Mouse (Mus musculus): ENCODE results near the gene Calhm3.
A peak's percentile ranks its signal among the peaks of the same experiment; 100 is the strongest.

The Calhm3 gene

DNA sequence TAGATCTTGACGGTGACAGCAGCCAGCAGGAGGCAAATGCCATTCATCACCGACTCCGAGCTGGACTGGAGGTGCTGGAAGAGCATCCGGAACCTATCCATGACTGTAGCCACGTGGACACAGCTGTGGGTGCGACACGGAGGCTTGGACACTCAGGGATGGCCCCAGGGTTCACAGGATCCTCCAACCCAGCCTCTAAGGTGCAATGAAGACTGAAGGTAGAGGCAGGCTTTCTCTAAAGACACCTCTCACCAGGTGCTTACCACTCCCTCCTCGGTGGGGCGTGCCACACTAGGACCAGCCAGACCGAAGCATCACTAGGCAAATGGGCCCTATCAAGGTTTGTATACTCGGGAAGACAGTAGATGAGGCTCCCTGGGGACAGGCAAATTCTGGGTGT is at the start of gene Calhm3:
Gene Calhm3, minus strand, starts transcription at position 101 of the 400 bp plus-strand sequence.
- DNase-seq (ENCODE audit: low spot score) = no peak

DNA sequence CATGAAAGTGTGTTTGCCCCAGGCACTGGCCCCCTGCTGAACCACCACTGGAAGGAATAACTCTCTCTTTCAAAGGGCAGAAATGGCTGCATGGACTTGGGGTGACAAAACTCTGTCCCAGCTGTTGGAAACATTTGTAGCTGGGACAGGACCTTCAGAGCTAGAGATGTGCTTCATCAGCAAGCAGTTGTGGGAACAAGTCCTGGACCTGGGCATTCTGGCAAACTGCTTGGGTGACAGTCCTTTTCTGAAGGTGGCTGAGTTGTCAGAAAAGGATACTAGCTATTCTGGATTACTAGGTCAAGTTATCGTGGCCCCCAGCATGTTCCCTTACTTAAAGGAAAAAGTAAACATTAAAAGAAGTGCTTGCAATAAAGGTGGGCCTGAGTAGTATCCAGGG is 48.6 kb upstream of the Calhm3 start:
- no peak for DNase-seq (ENCODE audit: low spot score)

DNA sequence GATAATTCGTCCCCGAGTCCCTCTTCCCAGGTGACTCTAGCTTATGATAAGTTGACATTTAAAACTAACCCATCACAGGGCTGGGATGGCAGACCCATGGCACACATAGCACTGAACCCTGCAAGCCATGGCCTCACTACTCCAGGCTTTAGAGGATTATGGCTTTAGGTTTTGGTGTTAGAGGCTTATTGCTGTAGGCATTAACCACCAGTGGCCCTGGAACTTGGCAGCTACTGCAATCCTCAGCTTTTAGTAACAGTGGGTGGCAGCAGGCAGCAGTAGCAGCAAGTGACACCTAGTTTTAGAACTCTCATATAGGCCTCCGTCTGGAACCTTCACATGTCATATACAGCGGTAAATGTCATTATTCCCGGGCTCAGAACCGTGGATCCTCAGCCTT is 47.1 kb upstream of the Calhm3 start:
- no peak for DNase-seq (ENCODE audit: low spot score)

DNA sequence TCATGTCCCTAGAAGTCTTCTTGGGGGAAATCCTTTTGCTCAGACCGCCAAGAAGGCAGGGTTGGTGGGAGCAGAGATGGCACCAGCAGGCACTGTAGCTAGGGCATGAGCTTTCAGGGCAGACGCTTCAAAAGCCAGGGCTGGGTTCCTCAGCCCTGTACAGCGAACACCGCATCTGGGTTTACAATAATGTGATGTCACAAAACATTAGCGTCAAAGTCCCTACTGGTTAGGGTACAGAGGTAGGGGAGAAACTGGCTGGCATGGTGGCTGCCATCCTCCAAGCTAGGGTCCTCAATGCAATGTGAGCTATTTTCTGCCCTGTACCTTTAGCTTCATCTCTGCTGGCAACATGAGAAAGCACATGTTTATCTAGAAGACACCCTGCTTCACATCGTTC is 45.5 kb upstream of the Calhm3 start:
- DNase-seq (ENCODE audit: low spot score) = no peak

DNA sequence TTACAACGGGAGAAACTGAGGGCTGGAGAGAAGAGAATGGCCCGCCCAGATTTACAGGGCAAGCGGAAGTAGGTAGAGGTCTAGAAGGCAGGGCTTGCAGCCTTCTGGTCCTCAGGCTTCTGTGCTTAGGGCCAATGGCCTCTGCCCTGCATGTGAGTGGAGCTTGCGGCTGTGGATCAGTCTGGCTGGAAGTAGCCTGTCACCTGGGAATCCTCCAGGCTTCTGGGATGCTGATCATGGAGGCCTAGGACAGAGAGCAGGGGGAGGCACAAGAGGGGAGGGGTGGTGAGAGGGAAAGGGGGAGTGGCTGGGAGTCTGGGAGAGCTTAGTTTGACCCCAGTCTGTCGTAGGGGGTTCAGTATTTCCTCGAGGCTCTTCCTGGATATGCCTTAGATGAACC is 44.9 kb upstream of the Calhm3 start:
- no peak for DNase-seq (ENCODE audit: low spot score)

DNA sequence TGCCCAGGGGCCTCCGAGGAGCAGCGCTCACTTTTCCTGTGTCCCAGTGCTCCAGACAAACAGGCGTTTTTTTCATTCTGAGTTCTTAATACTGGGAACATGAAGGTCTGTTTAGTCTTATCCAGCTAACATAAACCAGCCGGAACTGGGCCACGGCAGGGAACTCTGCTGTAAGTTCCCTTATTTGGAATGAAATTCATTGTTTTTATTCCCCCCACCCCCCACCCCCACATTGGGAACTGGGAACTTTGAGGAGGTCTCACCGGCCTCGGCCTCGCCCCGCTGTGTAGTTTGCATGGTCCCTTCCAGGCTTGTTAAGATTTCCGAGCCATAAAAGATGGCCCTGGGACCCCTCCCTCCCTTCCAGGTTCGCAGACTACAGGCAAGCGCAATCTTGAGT is 44.4 kb upstream of the Calhm3 start:
- DNase-seq (ENCODE audit: low spot score) = no peak

DNA sequence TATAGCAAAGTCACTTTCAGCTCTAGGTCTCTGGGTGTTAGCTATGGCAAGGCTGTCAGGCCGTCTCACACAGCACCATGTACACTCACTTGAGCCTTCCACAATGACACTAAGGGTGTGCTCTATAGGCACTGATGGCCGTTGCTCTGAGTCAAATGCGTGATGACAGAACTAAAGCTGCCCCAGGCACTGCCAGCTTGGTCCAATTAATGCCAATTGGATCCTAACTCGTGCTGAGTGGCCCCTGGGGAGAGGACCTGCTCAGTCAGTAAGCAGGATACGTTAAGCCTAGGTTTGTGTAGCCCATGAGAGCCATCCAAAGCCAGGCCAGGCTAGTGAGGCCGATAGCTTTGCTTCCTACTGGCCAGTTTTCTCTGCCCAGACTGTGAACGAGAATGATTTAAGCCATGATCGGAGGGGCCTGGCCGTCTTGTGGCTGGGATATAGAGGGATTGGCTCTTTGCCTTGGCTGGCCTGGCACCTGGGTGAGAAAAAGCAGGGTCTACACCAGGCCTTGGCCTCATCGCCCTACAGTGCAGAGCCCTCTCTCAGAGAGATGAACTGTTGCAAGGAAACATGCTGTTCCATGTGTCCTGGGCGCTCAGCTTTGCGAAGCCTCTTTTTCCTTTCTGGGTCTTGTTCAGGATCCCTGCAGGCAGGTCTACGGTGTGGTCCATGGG is 41.2 kb upstream of the Calhm3 start:
- DNase-seq (ENCODE audit: low spot score) = peak; percentile 47

DNA sequence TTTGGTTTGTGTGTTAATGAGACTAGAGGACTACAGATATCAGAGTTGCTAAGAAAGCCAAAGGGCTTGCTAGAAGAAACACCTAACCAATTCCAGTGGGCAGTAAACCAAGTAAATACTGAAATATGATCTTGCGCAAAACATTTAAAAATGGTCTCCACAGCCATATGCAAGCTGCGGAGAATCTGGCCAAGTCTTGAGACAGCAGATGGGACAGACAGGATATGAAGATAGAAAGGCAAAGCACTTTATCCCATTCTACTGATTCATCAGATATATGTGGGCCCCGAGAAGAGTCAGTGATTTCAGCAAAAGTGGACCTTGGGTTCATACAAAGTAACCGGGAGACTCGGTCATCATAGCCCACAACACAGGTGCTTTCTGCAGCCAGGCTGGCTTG is 34.6 kb upstream of the Calhm3 start:
- no peak for DNase-seq (ENCODE audit: low spot score)

DNA sequence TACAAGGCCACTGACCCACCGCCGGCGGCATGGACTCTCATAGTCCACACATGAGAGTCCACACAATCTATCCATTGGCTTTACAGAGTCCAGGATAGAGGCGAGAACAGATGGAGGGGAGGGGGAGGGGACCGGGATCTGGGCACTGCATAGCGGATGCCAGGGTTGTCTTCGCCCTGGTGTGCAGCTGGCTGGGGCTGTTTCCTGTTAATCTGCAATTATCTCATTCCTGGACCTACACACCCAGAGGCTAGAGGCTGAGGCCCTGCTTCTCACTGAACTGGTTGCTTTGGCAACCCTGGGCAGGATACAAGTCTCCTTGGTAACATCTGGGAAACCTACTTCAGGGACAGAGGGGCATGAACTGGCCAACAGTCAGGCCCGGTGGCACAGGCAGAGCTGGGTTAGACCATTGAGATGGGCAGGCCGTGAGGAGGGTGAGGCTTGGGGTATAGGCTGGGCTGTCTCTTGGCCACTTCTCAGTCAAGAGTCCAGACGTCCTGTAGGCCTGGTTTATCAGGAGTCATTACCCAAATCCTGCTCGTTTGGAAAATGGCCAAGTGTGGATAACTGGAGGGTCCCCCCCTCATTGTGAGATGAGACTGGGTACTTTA is 31.1 kb upstream of the Calhm3 start:
- peak; percentile 88 for DNase-seq (ENCODE audit: low spot score)

DNA sequence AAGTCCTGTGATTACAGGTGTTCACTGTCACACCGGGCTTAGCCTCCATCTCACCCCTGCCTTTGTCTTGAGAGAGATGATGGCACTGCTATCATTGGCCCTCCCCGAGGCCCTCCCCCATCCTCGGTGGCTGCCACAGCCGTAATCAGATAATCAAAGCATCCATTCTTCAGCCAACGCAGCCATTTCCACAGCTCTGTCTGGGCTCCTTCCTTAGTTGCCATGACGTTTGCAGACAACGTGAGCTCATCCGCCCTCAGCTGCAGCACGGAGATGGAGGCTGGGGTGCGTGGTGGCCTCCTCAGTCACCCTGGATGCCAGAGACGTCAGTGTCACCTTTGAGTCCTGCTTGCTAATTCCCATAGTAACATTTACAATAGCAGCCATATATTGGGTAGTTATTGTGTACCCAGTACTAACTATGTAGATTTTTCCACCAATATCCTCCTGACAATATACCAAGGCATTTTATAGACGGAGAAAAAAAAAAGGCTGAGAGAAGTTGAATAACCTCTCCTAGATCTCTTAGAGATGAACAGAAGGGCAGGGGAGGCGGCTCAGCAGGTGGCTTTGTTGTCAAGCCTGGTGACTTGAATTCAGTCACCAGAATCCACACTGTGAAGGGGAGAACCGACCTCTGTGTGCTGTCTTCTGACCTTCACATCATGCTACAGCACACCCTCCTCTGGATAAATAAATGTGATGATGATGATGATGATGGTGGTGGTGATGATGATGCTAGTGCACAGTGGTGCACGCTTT is 29.1 kb upstream of the Calhm3 start:
- DNase-seq (ENCODE audit: low spot score) = peak; percentile 30

DNA sequence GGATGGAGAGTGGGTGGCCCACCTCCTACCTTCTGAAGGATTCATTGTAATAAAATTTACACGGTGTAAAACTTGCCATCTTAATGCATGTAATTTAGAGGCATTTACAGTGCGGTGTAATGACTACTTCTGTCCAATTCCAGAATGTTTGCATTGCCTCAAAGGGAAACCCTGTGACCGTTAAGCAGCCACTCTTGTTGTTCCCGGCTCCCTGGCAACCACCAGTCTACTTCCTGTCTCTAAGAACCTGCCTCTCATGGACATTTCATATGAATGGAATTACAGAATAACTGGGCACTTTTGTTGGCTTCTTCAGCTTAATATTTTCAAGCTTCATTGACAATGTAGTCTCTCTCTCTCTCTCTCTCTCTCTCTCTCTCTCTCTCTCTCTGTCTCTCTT is 27.2 kb upstream of the Calhm3 start:
- DNase-seq (ENCODE audit: low spot score) = no peak

DNA sequence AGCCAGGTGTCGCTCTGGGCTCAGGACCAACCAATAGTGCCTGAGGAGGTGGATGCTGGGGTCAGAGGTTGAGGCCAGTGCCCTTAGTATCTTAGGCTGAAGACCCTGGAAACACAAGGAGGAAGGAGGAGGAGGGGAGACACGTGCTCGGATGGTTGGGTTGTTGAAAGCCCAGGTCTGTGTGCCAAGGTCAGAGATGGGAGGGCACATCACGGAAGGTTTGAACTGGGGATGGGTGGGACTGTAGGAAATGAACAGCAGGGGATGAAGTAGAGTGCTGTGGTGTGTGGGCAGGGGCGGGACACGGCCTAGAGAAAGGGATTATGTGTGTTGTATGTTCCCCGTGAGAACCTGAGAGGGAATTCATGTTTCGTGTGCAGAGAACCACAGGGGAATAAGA is 26.7 kb upstream of the Calhm3 start:
- DNase-seq (ENCODE audit: low spot score) = no peak

DNA sequence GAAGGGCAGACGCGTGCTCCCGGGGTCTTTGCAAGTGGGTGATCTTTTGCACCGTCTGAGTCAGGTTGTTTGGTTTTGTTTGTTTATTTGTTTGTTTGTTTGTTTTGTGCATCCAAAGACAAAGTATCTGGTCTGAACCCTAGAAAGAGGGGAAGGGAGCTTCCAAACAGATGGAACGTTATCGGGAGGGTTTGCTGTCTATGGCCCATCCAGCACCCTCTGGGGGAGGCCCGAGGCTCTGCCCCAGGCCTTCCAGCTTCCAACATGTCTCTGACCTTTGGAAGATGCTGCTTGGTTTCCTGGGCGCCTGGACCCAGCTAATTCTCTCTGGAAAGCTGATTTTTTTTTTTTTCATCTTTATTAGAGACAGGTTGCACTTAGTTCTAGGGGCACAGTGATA is 22.4 kb upstream of the Calhm3 start:
- no peak for DNase-seq (ENCODE audit: low spot score)

DNA sequence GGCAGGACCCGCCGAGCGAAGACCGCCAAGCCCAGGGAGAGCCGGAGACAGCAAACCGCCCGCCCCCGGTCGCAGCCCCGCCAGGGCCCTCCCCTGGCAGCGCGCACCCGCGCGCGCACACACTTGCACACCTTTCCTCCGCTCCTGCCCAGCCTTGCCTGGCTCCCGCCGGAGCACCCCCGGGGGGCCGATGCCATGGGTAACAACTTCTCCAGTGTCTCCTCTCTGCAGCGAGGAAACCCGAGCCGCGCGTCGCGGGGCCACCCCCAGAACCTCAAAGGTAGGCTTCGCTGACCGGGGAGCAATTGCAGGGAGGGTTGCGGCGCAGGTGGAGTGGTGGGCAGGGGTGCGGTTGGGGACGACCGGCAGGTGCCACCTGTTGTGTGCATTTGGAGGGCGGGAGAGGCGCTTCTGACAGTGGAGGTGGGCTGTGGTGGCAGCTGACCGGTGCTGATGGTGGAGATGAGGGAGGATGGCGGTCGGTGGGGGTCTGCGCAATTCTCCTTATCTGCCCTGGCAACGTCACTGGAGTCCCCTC is 21.8 kb upstream of the Calhm3 start:
- no peak for DNase-seq (ENCODE audit: low spot score)

DNA sequence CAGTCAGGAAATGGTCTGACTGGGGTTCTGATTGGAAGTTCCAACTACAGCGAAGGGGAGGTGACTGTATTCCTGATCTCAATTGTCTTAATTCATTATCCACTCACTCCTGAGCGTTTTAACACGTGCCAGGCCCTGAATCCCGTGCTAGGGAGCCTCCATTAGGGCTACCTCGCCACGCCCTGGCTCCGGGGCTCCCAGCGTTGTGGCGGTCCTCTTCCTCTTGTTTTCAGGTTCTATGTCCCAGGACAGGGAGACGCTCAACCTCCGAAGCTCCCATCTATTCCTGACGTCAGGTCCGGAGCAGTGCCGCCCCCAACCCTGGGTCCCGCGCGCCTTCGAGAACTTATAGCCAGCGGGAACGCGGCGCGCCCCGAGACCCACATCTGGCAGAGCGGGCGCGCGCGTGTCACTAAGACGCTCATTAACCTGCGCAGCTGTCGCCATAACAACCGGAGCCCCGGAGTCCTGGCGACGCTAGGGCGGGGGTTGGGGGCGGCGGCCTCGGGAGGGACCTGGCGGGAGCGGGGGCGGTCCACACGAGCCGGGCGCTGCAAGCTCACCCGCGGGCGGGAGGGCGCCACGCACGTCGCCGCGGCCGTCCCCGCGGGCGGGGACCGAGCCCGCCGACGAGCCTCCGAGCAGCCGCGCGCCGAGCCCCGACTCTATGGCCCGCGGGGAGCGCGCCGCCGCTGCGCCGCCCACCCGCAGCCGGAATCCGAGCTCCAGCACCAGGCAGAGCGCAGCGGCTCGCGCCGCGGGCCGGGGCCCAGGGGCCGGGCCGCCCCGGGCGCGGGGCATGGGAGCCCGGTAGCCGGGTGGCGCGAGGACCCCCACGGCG is 21.1 kb upstream of the Calhm3 start, which contains the start of gene Neurl1a:
Gene Neurl1a, plus strand, starts transcription at position 390 of the 841 bp plus-strand sequence.
- DNase-seq (ENCODE audit: low spot score) = peak; percentile 76

DNA sequence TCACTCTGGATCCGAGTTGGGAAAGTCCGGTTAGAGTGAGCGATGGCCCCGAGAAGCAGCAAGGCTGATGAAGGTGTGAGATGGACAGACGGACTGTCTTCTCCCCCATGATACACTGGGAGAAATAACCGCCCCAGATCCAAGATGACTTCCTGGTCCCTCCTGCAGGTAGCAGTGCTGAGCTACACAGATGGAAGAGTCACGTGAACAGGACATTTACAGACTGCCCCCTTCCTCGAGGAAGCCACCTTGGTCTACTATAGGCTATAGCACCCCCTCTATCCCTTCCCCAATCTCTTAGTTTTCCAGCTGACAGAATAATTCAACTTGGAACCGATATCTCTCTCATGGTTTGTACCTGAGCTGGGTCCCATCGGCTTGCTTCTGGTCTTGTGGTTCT is 20.4 kb upstream of the Calhm3 start:
- peak; percentile 48 for DNase-seq (ENCODE audit: low spot score)

DNA sequence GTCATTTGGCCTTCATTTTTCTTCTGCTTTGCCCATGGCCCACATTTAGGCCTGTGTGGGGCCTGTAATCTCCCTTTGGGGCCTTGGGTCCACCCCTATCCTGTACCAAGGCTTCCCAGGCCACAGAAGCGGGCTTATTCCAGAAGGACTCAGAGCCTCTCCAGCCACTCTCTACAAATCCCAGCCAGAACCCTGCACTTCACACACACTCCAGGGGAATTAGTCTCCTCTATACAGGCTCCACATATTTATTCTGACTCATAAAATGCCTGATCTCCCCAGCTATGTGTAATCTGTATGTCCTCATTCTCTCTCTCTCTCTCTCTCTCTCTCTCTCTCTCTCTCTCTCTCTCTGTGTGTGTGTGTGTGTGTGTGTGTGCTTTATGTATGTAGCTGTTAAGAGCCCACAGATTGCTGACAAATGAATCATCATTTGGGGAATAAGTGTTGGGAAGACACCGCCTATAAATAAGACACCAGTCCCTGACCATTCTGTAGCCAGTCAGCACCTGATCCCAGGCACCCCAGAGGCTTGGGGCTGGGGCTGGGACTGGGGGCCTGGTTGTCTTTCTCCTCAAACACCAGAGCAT is 19.4 kb upstream of the Calhm3 start:
- DNase-seq (ENCODE audit: low spot score) = peak; percentile 62

DNA sequence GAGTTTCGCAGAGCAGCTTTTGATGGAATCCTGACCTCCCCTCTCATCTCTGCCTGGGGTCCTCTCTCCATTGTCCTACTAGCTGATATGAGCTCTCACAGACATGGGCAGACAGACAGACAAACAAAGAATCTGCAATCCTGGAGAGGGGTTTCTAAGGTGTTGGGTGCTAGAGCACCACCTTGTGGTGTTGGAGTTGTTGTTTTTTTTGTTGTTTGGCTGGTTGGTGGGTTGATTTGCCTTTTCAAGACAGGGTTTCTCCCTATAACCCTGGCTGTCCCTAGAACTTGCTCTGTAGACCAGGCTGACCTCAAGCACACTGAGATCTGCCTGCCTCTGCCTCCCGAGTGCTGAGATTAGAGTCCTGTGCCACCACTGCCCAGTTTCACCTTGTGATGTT is 17.9 kb upstream of the Calhm3 start:
- DNase-seq (ENCODE audit: low spot score) = no peak

DNA sequence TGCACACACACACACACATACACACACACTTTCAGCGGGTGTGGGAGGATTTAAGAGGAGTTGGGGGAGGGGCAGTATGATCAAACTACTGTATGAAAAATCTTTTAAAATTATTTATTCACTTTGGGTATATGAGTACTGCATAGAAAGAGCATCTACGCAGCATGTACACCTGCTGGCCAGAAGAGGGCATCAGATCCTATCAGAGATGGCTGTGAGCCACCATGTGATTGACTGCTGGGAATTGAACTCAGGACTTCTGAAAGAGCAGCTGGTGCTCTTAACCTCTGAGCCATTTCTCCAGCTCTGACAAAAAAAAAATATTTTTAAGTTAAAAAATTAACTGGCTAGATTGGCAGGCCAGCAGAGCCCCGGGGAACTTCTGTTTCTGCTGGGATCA is 17.0 kb upstream of the Calhm3 start:
- no peak for DNase-seq (ENCODE audit: low spot score)

DNA sequence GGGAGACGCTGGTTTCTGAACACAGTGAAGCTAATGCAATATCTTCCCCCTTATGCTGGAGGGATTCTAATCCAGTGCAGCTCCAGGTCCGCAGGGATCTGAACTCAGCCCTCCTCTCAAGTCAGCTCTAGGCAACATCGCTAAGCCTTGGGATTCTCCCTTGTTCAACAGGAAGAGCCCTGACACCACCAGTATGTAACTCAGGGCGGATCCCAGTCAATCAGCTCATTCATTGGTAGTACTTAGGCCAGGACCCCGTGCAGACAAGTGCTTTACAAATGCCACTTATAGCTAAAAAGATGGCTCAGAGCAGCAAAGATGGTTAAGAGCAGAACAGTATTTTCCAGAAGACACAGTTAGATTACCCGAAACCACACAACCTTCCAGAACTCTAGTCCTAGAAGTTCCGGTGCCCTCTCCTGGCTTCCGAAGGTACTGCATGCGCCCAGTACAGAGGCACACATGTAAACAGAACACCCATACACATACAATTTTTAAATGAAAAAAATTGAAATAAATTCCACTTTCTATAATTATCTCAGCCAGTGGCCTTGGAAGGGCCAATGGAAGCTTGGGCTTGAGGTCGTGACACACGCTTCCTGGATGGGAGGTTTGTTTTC is 11.3 kb upstream of the Calhm3 start:
- peak; percentile 84 for DNase-seq (ENCODE audit: low spot score)

DNA sequence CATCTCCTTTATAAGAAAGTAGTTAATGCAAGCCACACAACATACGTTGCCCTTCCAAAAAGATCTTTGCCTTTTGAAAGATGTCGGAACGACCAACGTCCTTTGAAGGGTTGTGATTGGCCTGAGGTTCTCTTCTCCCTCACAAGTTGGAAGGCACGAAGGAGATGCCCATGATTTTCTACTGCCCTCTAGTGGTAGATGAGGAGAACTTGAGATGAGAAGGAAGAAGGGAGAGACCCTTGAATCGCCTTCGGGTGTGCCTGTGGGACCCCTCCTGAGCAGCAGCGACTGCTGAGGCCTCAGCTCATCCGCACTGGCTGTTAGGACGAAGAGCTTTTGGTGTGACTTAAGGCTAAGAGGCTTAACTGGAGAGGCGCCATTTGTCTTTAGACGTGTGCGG is 10.7 kb upstream of the Calhm3 start:
- DNase-seq (ENCODE audit: low spot score) = peak; percentile 86
